Mouse (Mus musculus) embryonic facial prominence, embryonic 12.5 days (tissue): Measurements from ENCODE around the gene Tmco3. TPM values are rescaled to one million over a fixed set of nuclear protein-coding genes. Genes with fewer than 3 reads are reported as not detected.

Experiments used
- ATAC-seq: fragments of 200-750 bp; cut with Nextera tagmentation; 2 replicates; pipeline ENCODE4 v1.8.0; 2017; ENCODE audit not compliant: insufficient number of reproducible peaks, insufficient read depth, low FRiP score, low TSS enrichment
- H3K27ac ChIP-seq: fragments of 300-500 bp; sonication (generic); 2 replicates; pipeline ENCODE4 v1.5.1; 2016; ENCODE audit warnings: mild to moderate bottlenecking
- H3K27me3 ChIP-seq: fragments of 300-500 bp; sonication (generic); 2 replicates; pipeline ENCODE4 v1.6.1; 2016; ENCODE audit warnings: mild to moderate bottlenecking, moderate library complexity
- H3K36me3 ChIP-seq: fragments of 300-500 bp; sonication (generic); 2 replicates; pipeline ENCODE4 v1.6.1; 2016; ENCODE audit warnings: mild to moderate bottlenecking
- H3K4me1 ChIP-seq: fragments of 300-500 bp; sonication (generic); 2 replicates; pipeline ENCODE4 v1.6.1; 2016
- H3K4me2 ChIP-seq: fragments of 300-500 bp; sonication (generic); replicated peaks from 2 replicates; pipeline ENCODE4 v1.6.1; 2016; ENCODE audit warnings: mild to moderate bottlenecking, moderate library complexity
- H3K4me3 ChIP-seq: fragments of 300-500 bp; sonication (generic); 2 replicates; pipeline ENCODE4 v1.5.1; 2016; ENCODE audit warnings: mild to moderate bottlenecking
- H3K9ac ChIP-seq: fragments of 300-500 bp; sonication (generic); 2 replicates; pipeline ENCODE4 v1.6.1; 2016; ENCODE audit warnings: mild to moderate bottlenecking, moderate library complexity
- H3K9me3 ChIP-seq: fragments of 300-500 bp; sonication (generic); 2 replicates; pipeline ENCODE4 v1.6.1; 2016; ENCODE audit warnings: mild to moderate bottlenecking, moderate library complexity
- WGBS: fragments of 180-500 bp; shearing (Covaris S2); methylation state at CpG from one replicate; pipeline ENCODE4 v1.1.7; 2016; 5-methylcytosine and 5-hydroxymethylcytosine counted together
- polyA plus RNA-seq: library from polyadenylated mRNA; unstranded; fragments of >200 nt; fragmentation: Nextera tagmentation; extraction: Ambion mirVana; gene quantifications from 2 replicates; pipeline ENCODE4 v1.2.1, GENCODE M21; 2016

Tmco3 gene
- polyA plus RNA-seq, 1 experiment from 2014 or later: 54.2 TPM

DNA sequence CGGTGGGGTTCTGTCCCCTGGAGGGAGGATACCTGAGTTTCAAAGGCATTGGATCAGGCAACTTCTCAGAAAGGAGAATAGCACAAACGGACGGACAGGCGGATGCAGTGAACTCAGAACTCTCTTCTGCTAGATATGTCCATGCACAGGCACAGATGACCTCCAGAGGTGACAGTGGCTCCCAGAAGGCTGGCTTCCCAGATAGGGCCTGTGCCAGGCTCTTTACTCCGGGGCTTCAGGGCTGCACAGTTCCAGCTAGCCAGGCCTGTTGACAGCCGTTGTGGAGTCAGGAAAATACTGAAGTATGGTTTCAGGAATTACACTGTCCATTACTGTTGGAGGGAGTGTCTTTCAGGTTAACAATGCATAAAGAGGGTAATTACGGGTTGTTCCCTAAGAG, 62.1 kb downstream of the Tmco3 start:
- no peak overlapping the region for H3K27ac ChIP-seq
- H3K9me3 ChIP-seq: no peaks in the 10 kb centered on the region
- no peak overlapping the region for H3K9ac ChIP-seq
- H3K4me3 ChIP-seq: no peak overlapping the region
- H3K4me1 ChIP-seq: no peaks in the 10 kb centered on the region
- 88% methylated on average over 7 of the region's 7 CpGs for WGBS
- peaks cover 96% of the 10 kb centered on the region for H3K36me3 ChIP-seq
- ATAC-seq: no peak
- H3K27me3 ChIP-seq: no peaks in the 10 kb centered on the region
- H3K4me2 ChIP-seq: no peak overlapping the region

DNA sequence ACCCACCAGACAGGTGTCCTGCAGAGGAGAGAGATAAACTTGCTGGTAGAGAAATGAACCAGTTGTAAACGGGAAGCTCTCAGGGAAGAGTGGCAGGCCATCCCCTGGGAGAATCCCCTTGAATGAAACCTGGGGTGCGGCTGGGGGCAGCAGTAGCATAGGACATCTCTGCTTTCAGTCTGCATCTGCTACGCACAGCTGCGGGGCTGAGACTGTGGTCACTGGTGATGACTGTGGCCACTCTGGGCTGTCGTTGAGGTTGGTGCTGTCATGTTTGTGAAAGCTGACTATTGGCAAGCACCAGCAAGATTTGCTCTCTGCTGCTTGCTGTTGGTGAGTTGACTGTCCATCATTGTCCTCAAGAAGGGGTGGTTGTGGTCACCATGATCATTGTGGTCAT, 63.6 kb downstream of the Tmco3 start:
- H3K36me3 ChIP-seq: peaks cover 96% of the 10 kb centered on the region
- ATAC-seq: no peak
- H3K4me1 ChIP-seq: no peaks in the 10 kb centered on the region
- H3K27ac ChIP-seq: no peak overlapping the region
- H3K4me3 ChIP-seq: no peak overlapping the region
- no peaks in the 10 kb centered on the region for H3K9me3 ChIP-seq
- no peak overlapping the region for H3K9ac ChIP-seq
- WGBS: 89% methylated on average over 5 of the region's 5 CpGs
- H3K4me2 ChIP-seq: no peak overlapping the region
- no peaks in the 10 kb centered on the region for H3K27me3 ChIP-seq

DNA sequence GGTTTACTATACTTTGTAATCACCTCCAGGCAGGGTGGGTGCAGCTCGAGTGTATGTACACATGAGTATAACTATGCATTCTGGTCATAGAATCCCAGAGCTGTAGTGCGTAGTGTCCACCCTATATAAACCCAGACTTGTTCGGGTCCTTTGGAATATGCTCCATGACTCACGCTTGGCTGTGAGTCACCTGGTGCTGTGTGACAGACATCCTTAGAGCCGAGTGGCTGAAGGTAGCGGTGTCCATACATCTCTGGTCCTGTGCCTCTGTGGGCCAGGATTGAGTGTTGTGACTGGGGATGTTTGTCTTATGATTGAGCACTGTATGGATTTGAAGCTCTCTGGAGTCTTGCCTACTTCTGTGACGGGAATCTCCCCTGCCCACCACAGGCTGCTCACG, 64.6 kb downstream of the Tmco3 start:
- ATAC-seq: no peak

DNA sequence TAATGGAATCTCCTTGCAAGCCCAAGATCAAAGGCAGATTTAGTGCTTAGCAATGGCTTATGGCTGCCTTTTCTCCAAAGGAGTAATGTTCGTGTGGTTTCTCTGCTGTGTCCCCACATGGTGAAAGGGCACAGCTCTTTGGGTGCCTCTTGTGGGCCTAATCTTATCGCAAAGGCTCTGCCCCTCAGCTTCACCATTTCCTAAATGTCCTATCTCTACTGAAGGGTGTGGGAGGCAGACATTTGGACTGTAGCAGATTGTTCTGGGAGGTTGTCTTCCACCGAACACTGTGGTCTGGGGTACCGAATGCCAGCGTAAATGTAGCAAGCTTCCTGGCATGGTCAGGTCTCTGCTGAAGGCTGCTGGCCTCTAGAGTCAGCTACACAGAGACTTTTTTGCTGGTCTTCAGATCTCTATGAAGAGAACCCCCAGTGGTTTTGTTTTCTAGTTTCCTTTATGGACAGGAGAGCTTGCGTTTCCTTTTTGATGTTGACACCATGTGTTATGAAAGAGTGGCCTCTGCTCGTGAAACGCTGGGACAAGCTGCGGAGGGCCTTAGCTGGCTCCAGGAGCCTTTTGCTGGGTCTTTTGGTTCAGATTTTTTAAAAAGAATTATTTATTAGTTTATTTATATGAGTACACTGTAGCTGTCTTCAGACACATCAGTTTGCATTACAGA, 65.3 kb downstream of the Tmco3 start:
- ATAC-seq: no peak
- WGBS: 88% methylated on average over 9 of the region's 9 CpGs
- peaks cover 95% of the 10 kb centered on the region for H3K36me3 ChIP-seq

More for the DNA sequence above, 64.6 kb downstream of the Tmco3 start:
- H3K9ac ChIP-seq: no peak overlapping the region
- H3K27ac ChIP-seq: no peak overlapping the region
- H3K4me2 ChIP-seq: no peak overlapping the region
- H3K36me3 ChIP-seq: peaks cover 96% of the 10 kb centered on the region
- no peaks in the 10 kb centered on the region for H3K27me3 ChIP-seq
- no peaks in the 10 kb centered on the region for H3K9me3 ChIP-seq
- WGBS: 89% methylated on average over 8 of the region's 8 CpGs
- no peak overlapping the region for H3K4me3 ChIP-seq
- H3K4me1 ChIP-seq: no peaks in the 10 kb centered on the region

DNA sequence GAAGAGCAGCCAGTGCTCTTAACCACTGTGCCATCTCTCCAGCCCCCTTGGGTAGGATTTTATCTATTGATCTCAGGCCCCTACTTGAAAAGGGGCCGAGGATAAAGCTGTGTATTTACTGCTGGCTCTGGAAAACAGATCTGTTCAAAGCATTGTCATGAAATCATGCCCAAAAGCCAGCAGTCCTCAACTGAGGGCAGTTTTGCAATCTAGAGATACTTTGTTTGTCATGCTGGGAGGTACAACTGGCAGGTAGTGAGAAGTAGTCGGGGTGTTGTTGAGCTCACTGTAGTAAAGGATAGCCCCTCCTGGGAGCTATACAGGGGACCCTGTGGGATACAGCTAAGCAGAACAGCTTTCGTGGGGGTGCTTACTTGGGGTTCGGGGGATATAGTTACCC, 65.9 kb downstream of the Tmco3 start:
- H3K27me3 ChIP-seq: no peaks in the 10 kb centered on the region
- no peaks in the 10 kb centered on the region for H3K9me3 ChIP-seq
- 92% methylated on average over 4 of the region's 4 CpGs for WGBS
- no peak overlapping the region for H3K27ac ChIP-seq
- H3K36me3 ChIP-seq: peaks cover 95% of the 10 kb centered on the region
- H3K4me2 ChIP-seq: no peak overlapping the region
- no peak overlapping the region for H3K4me3 ChIP-seq
- no peak for ATAC-seq
- no peaks in the 10 kb centered on the region for H3K4me1 ChIP-seq
- H3K9ac ChIP-seq: no peak overlapping the region

More for the DNA sequence above, 65.3 kb downstream of the Tmco3 start:
- H3K9ac ChIP-seq: no peak overlapping the region
- no peak overlapping the region for H3K4me3 ChIP-seq
- no peak overlapping the region for H3K27ac ChIP-seq
- no peaks in the 10 kb centered on the region for H3K4me1 ChIP-seq
- H3K4me2 ChIP-seq: no peak overlapping the region
- no peaks in the 10 kb centered on the region for H3K27me3 ChIP-seq
- no peaks in the 10 kb centered on the region for H3K9me3 ChIP-seq

DNA sequence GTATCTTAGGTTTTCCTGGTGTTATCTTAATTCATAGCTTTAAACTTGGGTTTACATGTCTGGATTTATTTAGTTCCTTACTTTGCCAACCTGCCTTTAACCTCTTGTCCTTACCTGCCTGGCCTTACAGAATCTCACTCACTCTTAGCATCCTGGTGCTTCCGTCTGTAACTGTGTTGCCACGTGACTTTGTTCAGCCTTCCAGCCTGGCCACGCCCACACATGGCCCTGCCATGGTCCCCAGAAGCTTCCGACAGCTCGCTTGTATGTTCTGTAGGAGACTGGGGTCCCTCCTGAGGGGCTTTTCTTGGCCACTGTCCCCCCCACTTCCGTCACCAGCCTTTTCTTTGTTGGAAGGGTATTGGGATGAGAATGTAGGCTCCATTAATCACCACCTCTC, 68.2 kb downstream of the Tmco3 start:
- WGBS: 86% methylated on average over 6 of the region's 6 CpGs
- Histone ChIP-seq H3K9me3 (no peaks in the 10 kb centered on the region), H3K27me3 (no peaks in the 10 kb centered on the region), H3K4me1 (no peaks in the 10 kb centered on the region), H3K4me2 (no peak overlapping the region), H3K27ac (no peak overlapping the region), H3K9ac (no peak overlapping the region), H3K4me3 (no peak overlapping the region), H3K36me3 (peaks cover 95% of the 10 kb centered on the region)
- no peak for ATAC-seq

DNA sequence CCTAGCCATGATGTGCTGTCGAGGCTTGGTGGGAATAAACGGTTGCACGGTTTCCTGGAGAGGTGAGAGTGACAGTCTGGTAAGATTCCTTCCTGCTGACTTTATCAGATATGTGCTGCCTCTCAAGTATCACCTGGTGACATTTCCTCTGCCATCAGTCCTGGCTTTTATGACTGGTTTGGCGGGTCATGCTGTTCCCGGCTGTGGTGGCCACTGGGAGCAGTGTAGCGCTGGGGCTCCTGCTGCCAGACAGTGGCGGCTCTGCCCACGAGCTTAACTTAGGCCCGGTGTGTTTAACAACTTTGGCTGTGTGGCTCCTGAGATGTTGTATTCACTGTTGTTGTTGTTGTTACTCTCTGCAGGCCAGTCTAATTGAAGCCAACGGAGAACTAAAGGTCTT, 68.7 kb downstream of the Tmco3 start:
- WGBS: 83% methylated on average over 10 of the region's 10 CpGs
- Histone ChIP-seq H3K36me3 (peaks cover 95% of the 10 kb centered on the region), H3K4me2 (no peak overlapping the region), H3K27ac (no peak overlapping the region), H3K9me3 (no peaks in the 10 kb centered on the region), H3K4me3 (no peak overlapping the region), H3K9ac (no peak overlapping the region), H3K4me1 (no peaks in the 10 kb centered on the region), H3K27me3 (no peaks in the 10 kb centered on the region)
- no peak for ATAC-seq

DNA sequence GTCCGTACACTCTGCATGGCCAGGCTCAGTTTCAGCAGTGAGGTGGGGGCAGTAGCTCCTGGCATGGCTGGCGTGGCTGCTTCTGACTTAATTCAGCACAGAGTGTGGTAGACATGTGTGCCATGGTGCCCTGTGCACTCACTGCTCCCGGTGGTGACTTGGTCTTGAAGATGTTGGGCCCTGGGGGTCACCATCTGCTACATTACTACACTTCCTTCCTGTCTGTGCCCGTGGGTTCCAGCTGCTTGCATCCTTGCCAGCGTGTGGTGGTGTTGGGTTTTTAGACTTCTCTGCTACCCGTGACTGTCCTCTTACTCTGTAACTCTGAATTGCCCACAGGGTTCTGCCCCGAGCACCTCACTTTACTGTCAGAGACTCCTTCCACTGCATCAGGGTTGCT, 72.2 kb downstream of the Tmco3 start:
- no peaks in the 10 kb centered on the region for H3K27me3 ChIP-seq
- H3K9ac ChIP-seq: no peak overlapping the region
- H3K27ac ChIP-seq: no peak overlapping the region
- H3K9me3 ChIP-seq: no peaks in the 10 kb centered on the region
- WGBS: 89% methylated on average over 7 of the region's 7 CpGs
- no peak overlapping the region for H3K4me3 ChIP-seq
- H3K36me3 ChIP-seq: peaks cover 94% of the 10 kb centered on the region
- no peaks in the 10 kb centered on the region for H3K4me1 ChIP-seq
- H3K4me2 ChIP-seq: no peak overlapping the region
- no peak for ATAC-seq

DNA sequence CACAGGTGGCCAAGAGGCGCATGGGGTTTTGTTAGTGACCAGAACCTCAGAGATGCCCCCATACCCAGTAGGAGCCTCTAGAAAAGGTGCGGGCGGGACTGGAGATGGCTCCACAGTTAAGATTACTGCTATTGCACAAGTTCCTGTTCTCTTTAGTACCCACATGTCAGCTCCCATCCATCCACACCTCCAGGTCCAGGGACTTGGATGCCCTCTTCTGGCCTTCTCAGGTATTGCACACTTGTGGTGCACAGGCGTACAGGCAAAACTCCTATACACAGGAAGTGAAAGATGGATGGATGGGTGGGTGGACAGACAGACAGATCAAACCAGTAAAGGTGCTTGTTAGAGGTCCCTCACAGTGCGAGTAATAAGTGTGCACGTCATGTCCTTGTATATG, 73.9 kb downstream of the Tmco3 start:
- H3K4me1 ChIP-seq: no peaks in the 10 kb centered on the region
- H3K36me3 ChIP-seq: peaks cover 94% of the 10 kb centered on the region
- WGBS: 96% methylated on average over 6 of the region's 6 CpGs
- H3K9ac ChIP-seq: no peak overlapping the region
- H3K27ac ChIP-seq: no peak overlapping the region
- H3K9me3 ChIP-seq: no peaks in the 10 kb centered on the region
- H3K4me2 ChIP-seq: no peak overlapping the region
- no peaks in the 10 kb centered on the region for H3K27me3 ChIP-seq
- H3K4me3 ChIP-seq: no peak overlapping the region
- no peak for ATAC-seq

Other genes with a start within 250 kb of the Tmco3 start
- gene Proz, start 227.3 kb upstream of the Tmco3 start, polyA plus RNA-seq: 0.33 and 0.45 TPM in 2 replicates
- 52.9 and 53.2 TPM in 2 replicates for gene Pcid2, start 182.7 kb upstream of the Tmco3 start, polyA plus RNA-seq
- gene Cul4a, start 182.6 kb upstream of the Tmco3 start, polyA plus RNA-seq: 108 and 109 TPM in 2 replicates
- gene Lamp1, start 129.0 kb upstream of the Tmco3 start, polyA plus RNA-seq: 236 and 247 TPM in 2 replicates
- gene Grtp1, start 87.6 kb upstream of the Tmco3 start, polyA plus RNA-seq: 13.1 and 15.0 TPM in 2 replicates
- gene Adprhl1, start 34.0 kb upstream of the Tmco3 start, polyA plus RNA-seq: 0.49 TPM in 1 of 2 replicates, not detected in the other
- gene Dcun1d2, start 59 bp upstream of the Tmco3 start, polyA plus RNA-seq: 33.4 and 34.4 TPM in 2 replicates
- gene Tfdp1, start 50.6 kb downstream of the Tmco3 start, polyA plus RNA-seq: 174 and 176 TPM in 2 replicates
- not detected in 2 replicates for gene Atp4b, start 108.6 kb downstream of the Tmco3 start, polyA plus RNA-seq
- not detected in 2 replicates for gene Grk1, start 116.9 kb downstream of the Tmco3 start, polyA plus RNA-seq
- gene Tmem255b, start 147.0 kb downstream of the Tmco3 start, polyA plus RNA-seq: 0.14 and 0.37 TPM in 2 replicates
- gene Gas6, start 206.3 kb downstream of the Tmco3 start, polyA plus RNA-seq: 12.1 and 12.5 TPM in 2 replicates